Mouse (Mus musculus) cerebellum, adult (tissue): ENCODE results near the gene Gse1.
A peak's percentile ranks its signal among the peaks of the same experiment; 100 is the strongest.

ENCODE experiments used
- ATAC-seq: cut with Nextera tagmentation; 2 replicates; pipeline ENCODE4 v1.9.2; 2017; ENCODE audit warnings: mild to moderate bottlenecking, moderate library complexity, mixed read lengths; ENCODE audit not compliant: insufficient number of reproducible peaks, low FRiP score, low TSS enrichment

The Gse1 gene

DNA sequence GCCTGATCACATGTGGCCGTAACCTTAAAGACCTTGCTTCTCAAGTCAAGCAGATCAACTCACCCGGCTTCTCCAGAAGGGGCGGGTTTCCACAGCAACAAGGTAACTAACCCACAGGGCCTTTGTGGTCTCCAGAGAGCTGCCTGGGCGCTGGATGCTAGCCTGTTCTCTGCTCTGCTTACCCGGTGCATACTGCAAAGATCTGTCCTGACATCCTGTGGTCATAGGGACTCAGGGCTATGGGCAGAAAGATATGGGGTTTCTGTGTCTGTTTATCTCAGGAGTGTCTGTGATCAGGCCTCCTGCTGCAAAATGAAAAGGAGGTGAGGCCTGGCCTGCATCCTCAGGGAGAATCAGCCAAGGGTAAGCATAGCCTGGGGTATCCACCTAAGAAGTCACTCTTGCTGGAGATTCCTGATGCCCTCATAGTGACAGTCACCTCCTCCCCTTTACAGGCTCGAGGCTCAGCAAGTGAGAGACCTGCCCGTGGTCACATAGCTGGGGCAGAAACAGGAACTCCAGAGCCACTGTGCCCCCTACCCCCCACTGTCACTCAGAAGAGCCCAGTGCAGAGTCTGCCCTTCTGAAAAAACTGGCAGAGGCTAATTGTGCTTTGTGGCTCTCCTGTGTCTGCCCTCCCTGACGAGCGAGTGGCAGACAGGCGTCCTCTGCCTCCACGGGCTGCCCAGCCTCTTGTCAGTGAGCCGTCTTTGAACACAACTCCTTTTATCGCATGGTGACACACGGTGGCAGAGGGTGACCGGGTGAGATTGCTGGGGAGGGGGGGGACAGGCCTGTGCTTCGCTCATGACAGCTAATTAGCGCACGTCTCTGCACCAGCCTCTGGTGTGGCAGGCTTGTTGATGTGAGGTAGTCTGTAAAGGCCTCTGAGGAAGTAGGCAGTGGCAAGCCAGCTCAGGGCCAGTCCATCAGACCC lies 65.4 kb downstream of the Gse1 start:
- ATAC-seq = no peak

DNA sequence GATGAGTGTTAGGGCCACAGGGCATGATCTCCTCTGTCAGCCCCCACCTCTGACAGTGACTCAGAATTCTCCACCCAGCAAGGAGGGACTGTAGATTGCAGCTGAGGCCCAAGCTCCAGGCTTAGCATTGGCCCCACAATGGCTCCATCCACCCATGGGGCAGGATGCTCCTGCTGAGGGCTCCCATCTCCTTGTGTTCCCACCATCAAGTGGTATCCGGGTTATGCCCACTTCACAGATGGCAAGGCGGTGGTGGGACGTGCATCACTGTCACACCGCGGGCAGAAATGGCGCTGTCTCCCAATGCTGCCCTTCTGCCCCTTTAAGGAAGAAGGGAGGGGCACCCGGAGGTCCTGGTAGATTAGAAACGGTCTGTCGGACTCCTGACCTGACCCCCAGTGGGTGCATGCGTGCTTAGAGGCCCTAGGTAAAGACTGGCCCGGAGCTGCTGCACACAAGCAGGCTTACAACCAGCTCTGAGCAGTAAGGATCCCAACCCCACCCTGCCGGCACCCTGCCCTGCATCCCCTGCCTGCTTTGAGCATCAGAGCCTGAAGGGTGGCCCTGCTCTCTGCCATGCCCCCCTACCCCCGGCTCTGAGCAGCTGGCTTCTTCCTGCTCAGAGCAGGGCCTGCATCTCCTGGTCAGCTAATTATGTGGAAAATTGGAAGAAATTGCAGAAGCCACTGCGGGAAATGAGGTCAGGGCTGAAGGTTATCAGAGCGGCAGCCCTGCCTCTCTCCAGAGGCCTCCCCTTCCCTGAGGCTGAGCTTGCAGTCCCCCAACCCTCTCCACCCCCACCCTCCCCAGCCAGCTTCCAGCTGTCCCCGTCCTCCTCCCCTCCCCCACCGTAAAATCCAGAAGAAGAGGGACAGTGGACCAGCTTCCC lies 67.0 kb downstream of the Gse1 start:
- no peak for ATAC-seq

DNA sequence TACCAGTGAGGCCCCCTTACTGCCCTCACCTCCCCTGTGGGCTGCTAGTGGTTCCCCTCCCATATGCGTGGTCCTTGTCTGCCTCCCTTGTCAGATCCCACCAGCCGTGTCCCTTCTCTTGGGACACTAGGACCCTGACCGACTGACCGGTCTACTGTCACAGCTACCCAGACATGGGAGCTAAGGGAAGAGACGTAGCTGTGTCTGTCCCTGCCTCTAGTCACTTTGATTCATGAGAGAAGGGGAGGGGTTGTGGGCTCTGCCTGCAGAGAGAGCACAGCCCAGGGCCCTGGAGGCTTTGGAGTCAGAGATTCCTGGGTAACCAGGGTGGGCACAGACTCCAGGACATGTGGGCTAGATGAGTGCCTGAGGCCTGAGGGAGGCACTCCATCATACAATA lies 68.7 kb downstream of the Gse1 start:
- ATAC-seq = no peak

GRCm38 (mm10) chr8:120298601-120299532 lies 70.6 kb downstream of the Gse1 start:
- no peak for ATAC-seq

GRCm38 (mm10) chr8:120300601-120301141 lies 72.4 kb downstream of the Gse1 start:
- peak; percentile 78 for ATAC-seq

DNA sequence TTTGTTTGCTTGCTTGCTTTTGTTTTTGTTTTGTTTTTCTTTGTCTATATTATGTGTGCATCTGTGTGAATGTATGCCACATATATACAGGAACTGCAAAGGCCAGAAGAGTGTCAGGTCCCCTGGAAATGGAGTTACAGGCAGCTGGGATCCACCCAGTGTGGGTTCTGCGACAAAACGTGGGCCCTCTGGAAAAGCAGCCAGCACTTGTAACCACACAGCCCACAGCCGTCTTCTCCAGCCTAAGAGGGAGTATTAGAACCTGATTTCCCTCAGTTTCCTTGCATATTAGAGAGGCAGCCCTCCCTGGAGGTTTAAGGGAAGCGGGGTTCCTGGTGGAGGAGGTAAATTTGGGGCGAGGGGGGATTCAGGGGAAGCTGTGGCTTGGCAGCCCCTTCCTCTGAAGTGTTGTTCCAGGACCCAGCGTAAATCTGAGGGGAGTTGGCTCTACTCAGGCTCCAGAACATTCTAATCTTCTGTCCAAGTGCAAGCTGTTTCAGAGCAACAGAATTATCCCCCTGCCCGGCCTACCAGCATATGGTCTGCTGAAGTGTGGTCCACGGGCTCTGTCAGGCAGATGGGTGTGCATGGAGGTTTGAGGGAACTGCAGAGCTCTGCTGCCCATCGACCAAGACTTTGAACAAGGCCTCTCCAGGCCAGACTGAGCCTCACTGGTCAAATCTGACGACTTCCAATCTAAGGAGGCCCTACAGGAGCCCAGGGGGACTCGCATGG lies 74.9 kb downstream of the Gse1 start:
- ATAC-seq = no peak

GRCm38 (mm10) chr8:120304097-120304496 lies 75.8 kb downstream of the Gse1 start:
- ATAC-seq = no peak

GRCm38 (mm10) chr8:120305800-120306385 lies 77.6 kb downstream of the Gse1 start:
- no peak for ATAC-seq

DNA sequence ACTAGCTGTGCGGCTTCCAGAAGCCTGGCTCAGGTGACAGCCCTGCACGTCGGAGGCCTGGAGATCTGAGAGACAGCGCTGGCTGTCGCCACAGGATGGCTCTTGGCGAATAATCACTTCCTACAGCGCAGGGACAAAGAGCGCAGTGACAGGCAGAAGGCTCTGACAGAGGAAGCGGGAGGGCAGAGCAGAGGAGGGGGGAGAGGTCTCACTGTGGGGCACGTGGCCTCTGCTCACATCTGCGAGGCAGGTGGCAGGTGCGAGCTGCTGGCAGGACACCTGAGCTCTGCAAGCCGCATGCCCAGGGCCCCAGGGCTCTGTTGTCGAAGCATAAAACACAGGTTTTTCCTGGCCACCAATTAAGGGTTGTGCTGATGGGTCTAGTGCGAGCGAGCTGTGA lies 78.8 kb downstream of the Gse1 start:
- no peak for ATAC-seq

GRCm38 (mm10) chr8:120307528-120307927 lies 79.3 kb downstream of the Gse1 start:
- ATAC-seq = no peak

- peak; percentile 6; the same call in 1 of the 2 replicates for ATAC-seq
Observed at GRCm38 (mm10) chr8:120308131-120308530, 79.9 kb downstream of the Gse1 start.

GRCm38 (mm10) chr8:120308553-120308952 lies 80.3 kb downstream of the Gse1 start:
- ATAC-seq = peak; percentile 16; the same call in 1 of the 2 replicates

GRCm38 (mm10) chr8:120309326-120309725 lies 81.1 kb downstream of the Gse1 start:
- ATAC-seq = no peak

GRCm38 (mm10) chr8:120310063-120310462 lies 81.8 kb downstream of the Gse1 start:
- ATAC-seq = no peak

DNA sequence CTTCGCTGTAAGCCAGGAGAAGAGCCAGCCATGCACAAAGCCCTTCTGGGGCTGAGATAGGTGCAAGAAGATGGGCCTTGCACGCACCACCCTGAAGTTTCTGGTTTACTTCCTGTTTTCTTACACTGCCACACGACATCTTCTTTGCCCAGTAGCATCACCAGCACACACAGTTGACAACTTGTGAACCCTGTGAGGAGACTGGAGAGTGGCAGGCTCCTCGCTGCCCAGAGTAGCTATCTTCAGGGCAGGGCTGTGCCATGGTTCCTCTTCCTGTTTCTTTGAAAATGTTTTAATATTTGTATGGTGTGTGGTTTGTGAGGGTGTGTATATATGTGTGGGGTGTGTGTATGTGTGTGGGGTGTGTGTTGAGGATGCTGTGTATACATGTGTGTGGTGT lies 84.2 kb downstream of the Gse1 start:
- no peak for ATAC-seq

GRCm38 (mm10) chr8:120313674-120314073 lies 85.4 kb downstream of the Gse1 start:
- ATAC-seq = no peak

- no peak for ATAC-seq
Observed at GRCm38 (mm10) chr8:120314932-120315331, 86.7 kb downstream of the Gse1 start.

- no peak for ATAC-seq
Observed at GRCm38 (mm10) chr8:120315644-120316043, 87.4 kb downstream of the Gse1 start.

GRCm38 (mm10) chr8:120316707-120317106 lies 88.5 kb downstream of the Gse1 start:
- no peak for ATAC-seq
